Mouse (Mus musculus) kidney, embryonic 14.5 days (tissue): ENCODE measurements at regions not wholly inside any gene's neighbourhood (a gene's known extent, or its start where the extent isn't known, plus 50 kb on each side); places are given as distances from the start of the nearest gene placed in this dataset.

Experiments used
- ATAC-seq: fragments of 200-750 bp; cut with Nextera tagmentation; 2 replicates; pipeline ENCODE4 v1.8.0; 2017; ENCODE audit warnings: moderate number of reproducible peaks, mild to moderate bottlenecking, moderate TSS enrichment, moderate library complexity; ENCODE audit not compliant: low FRiP score, low TSS enrichment
- H3K27ac ChIP-seq: fragments of 300-500 bp; sonication (generic); 2 replicates; pipeline ENCODE4 v1.5.1; 2014; ENCODE audit warnings: low read depth, mild to moderate bottlenecking, low read length, moderate library complexity, mixed read lengths
- H3K27me3 ChIP-seq: fragments of 300-500 bp; sonication (generic); 2 replicates; pipeline ENCODE4 v1.6.1; 2014; ENCODE audit warnings: mild to moderate bottlenecking, low read length; ENCODE audit not compliant: control insufficient read depth, insufficient read depth
- H3K36me3 ChIP-seq: fragments of 300-500 bp; sonication (generic); 2 replicates; pipeline ENCODE4 v1.6.1; 2014; ENCODE audit warnings: low read length, mixed read lengths; ENCODE audit not compliant: control insufficient read depth, insufficient read depth
- H3K4me1 ChIP-seq: fragments of 300-500 bp; sonication (generic); 2 replicates; pipeline ENCODE4 v1.6.1; 2014; ENCODE audit warnings: low read length, mixed read lengths; ENCODE audit not compliant: control insufficient read depth, insufficient read depth
- H3K4me2 ChIP-seq: fragments of 300-500 bp; sonication (generic); replicated peaks from 2 replicates; pipeline ENCODE4 v1.6.1; 2014; ENCODE audit warnings: low read depth, mild to moderate bottlenecking, low read length
- H3K4me3 ChIP-seq: fragments of 300-500 bp; sonication (generic); 2 replicates; pipeline ENCODE4 v1.5.1; 2014; ENCODE audit warnings: mild to moderate bottlenecking, low read length
- H3K9ac ChIP-seq: fragments of 300-500 bp; sonication (generic); 2 replicates; pipeline ENCODE4 v1.6.1; 2014; ENCODE audit warnings: low read depth, mild to moderate bottlenecking, low read length, moderate library complexity
- H3K9me3 ChIP-seq: fragments of 300-500 bp; sonication (generic); 2 replicates; pipeline ENCODE4 v1.6.1; 2016; ENCODE audit warnings: low read length; ENCODE audit not compliant: control insufficient read depth
- WGBS: fragments of 180-500 bp; shearing (Covaris S2); extraction: QIAGEN DNeasy Blood & Tissue Kit; methylation state at CpG from one replicate; pipeline ENCODE4 v1.1.7; 2014; 5-methylcytosine and 5-hydroxymethylcytosine counted together

DNA sequence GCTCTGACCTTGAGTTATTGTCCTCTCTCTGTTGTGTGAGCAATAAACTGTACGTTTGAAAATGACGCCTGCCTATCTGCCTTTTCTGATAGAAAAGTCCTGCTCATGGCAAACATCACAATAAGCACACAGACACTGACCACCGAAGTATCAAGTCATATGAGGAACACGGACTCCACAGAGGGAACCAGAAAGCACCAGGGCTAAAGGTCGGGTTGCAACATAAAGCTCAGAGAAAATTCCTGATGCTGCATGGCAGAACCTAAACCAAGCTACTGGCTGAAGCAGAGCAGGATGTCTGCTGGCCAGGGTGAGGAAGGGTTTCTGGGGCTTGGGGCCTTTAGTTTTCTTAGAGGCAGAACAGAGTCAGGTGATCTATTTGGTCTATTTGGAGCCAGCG is 94.5 kb upstream of the Elovl6 start:
- Histone ChIP-seq H3K9ac (no peak overlapping the region), H3K27ac (no peak overlapping the region), H3K9me3 (0 out of 2 replicates have a peak, but pooled peaks cover 2% of the 10 kb centered on the region), H3K27me3 (no peaks in the 10 kb centered on the region), H3K4me3 (no peak overlapping the region), H3K4me2 (no peak overlapping the region), H3K4me1 (no peaks in the 10 kb centered on the region), H3K36me3 (no peaks in the 10 kb centered on the region)
- 80% methylated on average over 6 of the region's 6 CpGs for WGBS
- no peak for ATAC-seq

DNA sequence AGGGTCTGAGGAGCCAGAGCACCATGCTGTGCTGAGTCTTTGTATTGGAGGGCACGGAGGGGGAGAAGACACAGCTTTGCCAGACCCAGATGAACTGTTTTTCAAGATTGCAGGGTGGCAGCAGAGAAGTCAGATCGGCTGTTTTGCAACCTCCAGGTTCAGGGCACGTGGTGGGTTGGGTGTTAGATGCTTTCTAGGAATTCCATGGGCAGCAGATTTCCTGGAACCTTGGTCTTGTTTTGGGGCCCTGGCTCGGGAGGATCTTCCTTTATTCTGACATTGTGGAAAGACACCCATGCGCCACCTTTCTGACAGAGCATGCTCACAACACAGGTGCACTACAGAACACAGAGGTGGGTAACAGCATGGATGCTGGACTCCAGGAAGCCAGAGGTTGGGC is 89.4 kb upstream of the Elovl6 start:
- Histone ChIP-seq H3K9me3 (no peaks in the 10 kb centered on the region), H3K27ac (no peak overlapping the region), H3K9ac (no peak overlapping the region), H3K4me3 (no peak overlapping the region), H3K4me1 (no peaks in the 10 kb centered on the region), H3K36me3 (no peaks in the 10 kb centered on the region), H3K27me3 (no peaks in the 10 kb centered on the region), H3K4me2 (no peak overlapping the region)
- ATAC-seq, result no peak
- 80% methylated on average over 5 of the region's 5 CpGs for WGBS

DNA sequence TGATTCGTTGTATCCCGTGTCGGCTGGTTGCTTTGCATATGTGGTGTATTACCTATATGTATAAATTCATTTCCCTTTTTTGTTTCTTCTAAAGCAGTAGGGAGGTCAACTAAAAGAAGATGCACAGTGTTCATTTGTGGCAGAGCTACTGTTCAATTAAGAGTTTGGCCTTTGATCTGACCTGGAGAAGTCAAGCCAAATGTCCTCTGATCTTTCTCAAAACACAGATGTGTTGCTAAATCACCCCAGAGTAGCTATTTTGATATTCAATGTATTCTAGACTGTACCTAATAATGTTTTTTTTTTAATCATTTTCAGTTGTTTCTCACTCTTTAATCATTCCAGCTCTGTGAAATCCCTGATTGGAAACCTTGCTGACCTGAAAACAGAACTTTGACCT is 87.9 kb upstream of the Elovl6 start:
- Histone ChIP-seq H3K4me1 (no peaks in the 10 kb centered on the region), H3K4me3 (no peak overlapping the region), H3K27me3 (no peaks in the 10 kb centered on the region), H3K9me3 (no peaks in the 10 kb centered on the region), H3K4me2 (no peak overlapping the region), H3K27ac (no peak overlapping the region), H3K36me3 (no peaks in the 10 kb centered on the region), H3K9ac (no peak overlapping the region)
- 89% methylated on average over 3 of the region's 3 CpGs for WGBS
- ATAC-seq, result no peak

DNA sequence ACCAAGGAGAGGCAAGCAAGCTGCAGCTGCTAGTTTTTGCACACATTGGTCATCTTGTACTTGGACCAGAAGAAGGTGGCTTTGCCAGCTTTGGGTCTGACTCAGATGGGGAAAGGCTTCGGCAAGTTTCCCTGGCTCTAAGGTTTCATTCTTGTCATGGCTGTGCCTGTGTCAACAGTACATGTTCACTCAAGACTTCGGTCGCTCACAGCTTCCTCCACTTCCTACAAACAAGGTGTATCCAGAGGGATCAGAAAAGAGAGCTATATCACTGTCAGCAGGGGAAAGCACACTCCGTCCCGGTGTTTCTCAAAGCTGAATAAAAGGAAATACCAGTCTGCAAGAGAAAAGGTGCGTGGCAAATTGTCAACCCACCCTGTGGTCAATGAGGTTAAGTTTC is 86.2 kb upstream of the Elovl6 start:
- H3K4me2 ChIP-seq, result no peak overlapping the region
- no peak for ATAC-seq
- WGBS, result 86% methylated on average over 6 of the region's 6 CpGs

DNA sequence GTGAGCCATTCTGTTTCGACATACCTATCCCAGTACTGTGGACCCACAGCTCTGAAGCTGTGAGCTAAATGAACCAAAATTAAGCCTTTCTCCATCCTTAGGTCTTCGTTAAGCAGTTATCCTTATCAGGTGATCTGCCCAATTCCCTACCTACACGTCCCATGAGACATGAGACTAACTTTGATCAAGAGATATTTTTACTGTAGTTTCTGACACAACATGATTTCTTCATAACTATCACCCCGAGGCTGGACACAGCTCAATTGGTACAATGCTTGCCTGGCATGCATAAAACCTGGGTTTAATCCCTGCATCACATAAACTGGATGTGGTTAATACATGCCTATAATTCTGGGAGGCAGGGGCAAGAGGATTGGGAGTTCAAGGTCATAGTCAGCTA is 82.2 kb upstream of the Elovl6 start:
- 85% methylated on average over 4 of the region's 4 CpGs for WGBS
- no peak overlapping the region for H3K27ac ChIP-seq

More for the DNA sequence above, 86.2 kb upstream of the Elovl6 start:
- Histone ChIP-seq H3K27ac (no peak overlapping the region), H3K9ac (no peak overlapping the region), H3K4me1 (no peaks in the 10 kb centered on the region), H3K4me3 (no peak overlapping the region), H3K9me3 (no peaks in the 10 kb centered on the region), H3K27me3 (no peaks in the 10 kb centered on the region), H3K36me3 (no peaks in the 10 kb centered on the region)

DNA sequence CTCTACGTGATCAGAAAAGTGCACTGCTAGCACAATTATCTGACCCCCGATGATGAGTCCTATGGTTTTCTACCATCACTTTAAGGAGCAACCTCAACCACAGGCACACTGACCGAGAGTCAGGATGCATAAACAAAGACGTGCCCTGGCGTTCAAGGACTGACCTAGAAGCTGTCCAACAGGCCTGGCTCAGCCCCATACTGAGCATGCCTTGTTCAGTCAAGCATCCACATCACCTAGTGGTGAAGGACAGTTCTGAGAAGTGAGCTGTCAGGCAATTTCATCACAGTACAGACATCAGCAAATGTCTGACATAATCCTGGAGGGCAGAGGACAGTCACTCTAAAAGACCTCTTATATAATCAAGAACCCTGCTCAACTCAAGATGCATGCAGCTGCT is 81.5 kb upstream of the Elovl6 start:
- WGBS, result 65% methylated on average over 5 of the region's 5 CpGs
- Histone ChIP-seq H3K4me1 (no peaks in the 10 kb centered on the region), H3K27ac (no peak overlapping the region), H3K9me3 (no peaks in the 10 kb centered on the region), H3K4me2 (no peak overlapping the region), H3K9ac (no peak overlapping the region), H3K27me3 (no peaks in the 10 kb centered on the region), H3K36me3 (no peaks in the 10 kb centered on the region), H3K4me3 (no peak overlapping the region)
- ATAC-seq, result no peak

More for the DNA sequence above, 82.2 kb upstream of the Elovl6 start:
- no peaks in the 10 kb centered on the region for H3K36me3 ChIP-seq
- no peak overlapping the region for H3K9ac ChIP-seq
- no peak overlapping the region for H3K4me3 ChIP-seq
- H3K9me3 ChIP-seq, result no peaks in the 10 kb centered on the region
- no peaks in the 10 kb centered on the region for H3K4me1 ChIP-seq
- no peaks in the 10 kb centered on the region for H3K27me3 ChIP-seq
- no peak overlapping the region for H3K4me2 ChIP-seq
- no peak for ATAC-seq

DNA sequence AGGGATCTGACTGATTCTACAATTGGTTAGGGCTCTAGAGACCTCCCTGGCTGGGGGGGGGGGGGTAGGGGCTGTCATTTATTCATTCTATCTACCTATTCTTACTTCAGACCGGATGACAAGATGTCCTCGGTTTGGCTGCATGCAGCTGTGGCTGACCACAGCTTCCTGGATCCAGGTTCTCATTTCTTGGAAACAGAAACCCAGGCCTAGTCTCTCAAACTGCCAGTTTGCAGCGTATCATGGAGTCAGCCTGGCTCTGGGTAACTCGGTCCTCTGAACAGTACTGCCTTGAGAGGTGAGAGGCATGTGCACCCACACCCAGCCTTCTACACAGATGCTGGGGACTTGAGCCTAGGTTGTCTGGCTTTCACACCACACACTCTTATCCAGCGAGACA is 62.1 kb upstream of the Elovl6 start:
- H3K9me3 ChIP-seq, result peaks cover 2% of the 10 kb centered on the region; the same call in 1 of the 2 replicates
- no peak overlapping the region for H3K4me3 ChIP-seq
- no peaks in the 10 kb centered on the region for H3K4me1 ChIP-seq
- no peak overlapping the region for H3K4me2 ChIP-seq
- WGBS, result 87% methylated on average over 5 of the region's 5 CpGs
- no peak overlapping the region for H3K27ac ChIP-seq
- H3K36me3 ChIP-seq, result no peaks in the 10 kb centered on the region
- no peaks in the 10 kb centered on the region for H3K27me3 ChIP-seq
- no peak for ATAC-seq
- no peak overlapping the region for H3K9ac ChIP-seq

DNA sequence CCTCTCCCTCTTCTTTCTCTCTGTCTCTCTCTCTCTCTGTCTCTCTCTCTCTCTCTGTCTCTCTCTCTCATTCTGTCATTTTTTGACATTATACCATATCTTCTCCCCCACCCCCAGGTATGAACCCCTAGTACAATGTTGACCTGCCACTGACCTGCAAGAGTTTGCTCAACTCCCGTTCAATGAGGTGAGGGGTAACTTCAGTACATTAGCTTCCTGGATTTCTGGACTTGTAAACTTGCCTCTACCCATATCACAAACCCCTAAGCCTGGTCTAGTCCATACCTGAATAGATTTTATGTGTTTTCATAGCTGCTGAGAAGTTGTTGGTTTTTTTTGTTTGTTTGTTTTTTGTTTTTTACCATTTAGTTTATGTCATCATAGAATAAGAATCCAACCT is 60.8 kb upstream of the Elovl6 start:
- no peak overlapping the region for H3K4me2 ChIP-seq
- H3K9ac ChIP-seq, result no peak overlapping the region
- no peak overlapping the region for H3K4me3 ChIP-seq
- no peak for ATAC-seq
- H3K9me3 ChIP-seq, result peaks cover 2% of the 10 kb centered on the region; the same call in 1 of the 2 replicates
- H3K27me3 ChIP-seq, result no peaks in the 10 kb centered on the region
- no peak overlapping the region for H3K27ac ChIP-seq
- WGBS, result 64% methylated on average over 1 of the region's 1 CpGs
- no peaks in the 10 kb centered on the region for H3K36me3 ChIP-seq
- no peaks in the 10 kb centered on the region for H3K4me1 ChIP-seq

DNA sequence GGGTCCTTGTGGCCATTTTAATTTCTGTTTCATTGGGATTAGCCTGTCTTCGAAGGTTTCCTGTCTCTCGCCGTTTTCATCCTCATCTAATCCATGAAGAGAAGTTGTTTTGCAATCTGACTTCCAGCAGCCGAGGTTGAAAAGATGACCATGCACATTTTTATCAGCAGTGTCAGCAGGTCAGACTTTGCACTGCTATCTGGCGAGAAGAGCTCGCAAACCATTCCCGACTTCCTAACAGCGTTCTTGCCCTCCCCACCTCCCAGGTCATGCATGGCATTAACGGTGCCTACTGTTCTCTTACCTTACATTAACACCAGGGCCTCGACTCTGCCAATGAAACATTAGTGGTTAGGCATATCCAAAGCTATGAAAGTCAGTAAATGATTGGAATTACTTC is 60.1 kb upstream of the Elovl6 start:
- Histone ChIP-seq H3K4me2 (no peak overlapping the region), H3K9ac (no peak overlapping the region), H3K27ac (no peak overlapping the region), H3K27me3 (no peaks in the 10 kb centered on the region), H3K4me1 (no peaks in the 10 kb centered on the region), H3K9me3 (peaks cover 2% of the 10 kb centered on the region; the same call in 1 of the 2 replicates), H3K36me3 (no peaks in the 10 kb centered on the region), H3K4me3 (no peak overlapping the region)
- WGBS, result 82% methylated on average over 10 of the region's 10 CpGs
- no peak for ATAC-seq

DNA sequence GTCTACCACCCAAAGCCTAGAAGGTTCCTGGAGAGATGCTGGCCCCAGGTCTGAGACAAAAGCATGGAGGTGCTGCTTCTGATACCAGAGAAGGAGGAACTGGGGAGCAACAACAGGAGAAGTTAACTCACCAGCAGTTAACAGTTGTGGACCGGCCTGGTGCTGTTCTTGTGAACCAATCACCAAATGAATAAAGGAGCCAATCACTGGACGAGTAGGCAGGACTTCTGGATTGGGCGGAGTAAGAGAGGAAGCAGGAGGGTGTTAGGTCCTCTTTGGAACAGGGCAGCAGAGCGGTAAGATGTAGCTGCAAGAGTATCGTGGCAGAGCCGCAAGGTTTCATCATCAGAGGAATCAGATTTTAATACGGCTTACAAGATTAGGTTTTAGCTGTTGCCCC is 57.7 kb upstream of the Elovl6 start:
- 92% methylated on average over 7 of the region's 7 CpGs for WGBS
- no peaks in the 10 kb centered on the region for H3K27me3 ChIP-seq
- no peak overlapping the region for H3K27ac ChIP-seq
- H3K36me3 ChIP-seq, result no peaks in the 10 kb centered on the region
- ATAC-seq, result no peak
- H3K9ac ChIP-seq, result no peak overlapping the region
- peaks cover 2% of the 10 kb centered on the region; the same call in 1 of the 2 replicates for H3K9me3 ChIP-seq
- no peak overlapping the region for H3K4me3 ChIP-seq
- no peaks in the 10 kb centered on the region for H3K4me1 ChIP-seq
- H3K4me2 ChIP-seq, result no peak overlapping the region
